Mouse (Mus musculus) layer of hippocampus, adult 2 months (tissue): ENCODE data around the gene 1110002E22Rik. TPM values are rescaled to one million over a fixed set of nuclear protein-coding genes. Genes with fewer than 3 reads are reported as not detected.

Experiments used
- DNase-seq, 2 experiments: peaks; one replicate each; pipeline ENCODE4 v3.0.0; 2022; ENCODE audit warnings: low spot score in 2 of 2
- H3K27ac ChIP-seq: fragments of 200-600 bp; 2 replicates; pipeline ENCODE4 v1.8.1; 2022
- H3K4me3 ChIP-seq: fragments of 200-600 bp; 2 replicates; pipeline ENCODE4 v1.8.1; 2022; ENCODE audit warnings: mild to moderate bottlenecking
- CTCF ChIP-seq: fragments of 200-600 bp; conservative IDR thresholded peaks from 2 replicates; pipeline ENCODE4 v1.8.1; 2022; ENCODE audit warnings: antibody characterized with exemption, mild to moderate bottlenecking, moderate library complexity
- total RNA-seq, 2 experiments: library from RNA; stranded (reverse); gene quantifications; 2 replicates each; pipeline ENCODE4 v1.2.3; 2021

1110002E22Rik gene
- total RNA-seq, 2 experiments from 2014 or later = 2.2 to 2.5 TPM

DNA sequence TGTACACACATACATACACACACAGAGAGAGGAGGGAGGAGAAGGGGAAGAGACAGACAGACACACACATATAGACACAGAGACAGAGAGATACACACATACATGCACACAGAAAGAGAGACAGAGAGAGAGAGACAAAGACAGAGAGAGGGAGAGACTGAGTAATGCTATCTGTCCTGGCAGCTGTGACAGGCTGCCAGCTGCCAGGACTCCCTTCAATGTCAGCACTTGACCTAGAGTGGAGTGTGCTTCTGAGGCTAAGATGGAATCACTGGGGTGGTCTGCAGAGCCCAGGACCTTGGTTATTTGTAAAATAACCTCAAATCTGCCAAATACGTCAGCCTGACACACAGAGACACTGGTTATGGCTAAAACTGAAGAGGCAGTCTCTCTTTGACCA, 32.9 kb downstream of the 1110002E22Rik start:
- no peak for TF ChIP-seq CTCF
- no peak for DNase-seq
- Histone ChIP-seq H3K27ac (no peak overlapping the region), H3K4me3 (no peak overlapping the region)

DNA sequence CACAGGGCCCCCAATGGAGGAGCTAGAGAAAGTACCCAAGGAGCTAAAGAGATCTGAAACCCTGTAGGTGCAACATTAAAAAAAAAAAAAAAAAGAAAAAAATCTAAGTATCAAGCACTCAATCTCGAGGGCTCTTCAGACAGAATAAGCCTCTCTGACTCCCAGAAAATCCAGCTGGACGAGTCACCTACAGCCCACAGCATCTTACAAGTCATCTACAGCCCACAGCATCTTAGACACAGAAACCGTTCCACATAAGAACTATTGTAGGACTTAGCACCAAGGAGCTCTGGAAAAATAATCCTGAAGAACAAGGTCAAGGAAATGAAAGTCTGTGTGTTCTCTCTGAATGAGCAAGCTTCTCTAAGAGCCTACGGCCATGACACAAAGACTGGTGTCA, 37.1 kb downstream of the 1110002E22Rik start:
- Histone ChIP-seq H3K27ac (no peak overlapping the region), H3K4me3 (no peak overlapping the region)
- no peak for DNase-seq
- no peak for TF ChIP-seq CTCF

DNA sequence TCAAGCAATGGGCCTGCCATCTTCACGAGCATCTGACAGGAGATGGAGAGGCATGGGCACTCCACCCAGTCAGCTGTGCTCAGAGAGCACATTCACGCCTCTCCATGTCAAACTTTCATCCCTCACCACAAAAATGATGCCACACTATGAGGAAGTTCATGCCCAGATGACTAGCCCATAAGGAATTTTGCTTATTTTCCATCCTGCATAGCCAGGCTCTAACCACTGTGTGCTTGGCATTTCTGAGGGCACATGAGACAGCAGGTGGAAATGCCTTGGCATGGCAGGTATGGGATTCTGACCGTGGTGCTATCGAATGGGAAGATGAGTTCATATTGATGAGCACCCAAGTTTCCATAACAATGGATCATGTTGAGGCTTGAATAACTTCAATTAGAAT, 38.8 kb downstream of the 1110002E22Rik start:
- TF ChIP-seq CTCF = no peak
- no peak for DNase-seq
- Histone ChIP-seq H3K27ac (no peak overlapping the region), H3K4me3 (no peak overlapping the region)

GRCm38 (mm10) chr3:138105056-138105455, 40.2 kb downstream of the 1110002E22Rik start:
- DNase-seq = no peak
- no peak overlapping the region for H3K27ac ChIP-seq
- no peak for TF ChIP-seq CTCF
- no peak overlapping the region for H3K4me3 ChIP-seq

DNA sequence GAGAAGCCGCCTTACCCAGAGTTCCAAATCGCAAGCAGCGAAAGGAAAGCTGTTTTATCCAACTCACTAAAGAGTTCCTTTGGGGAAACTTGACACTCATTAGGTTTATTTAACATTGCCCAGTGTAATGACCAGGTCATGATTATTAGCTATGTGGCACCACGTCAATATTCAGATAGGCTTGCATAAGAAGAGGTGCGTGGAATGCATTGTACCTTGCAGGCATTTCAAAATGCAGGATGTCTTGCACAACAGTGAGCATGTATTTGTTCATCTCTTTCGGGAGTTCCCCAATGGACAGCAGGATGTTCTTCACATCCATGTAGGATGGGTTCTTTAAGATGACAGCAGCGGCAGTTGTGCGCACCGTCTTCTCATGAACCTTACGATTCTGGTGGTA, 42.0 kb downstream of the 1110002E22Rik start:
- Histone ChIP-seq H3K27ac (no peak overlapping the region), H3K4me3 (no peak overlapping the region)
- no peak for DNase-seq
- no peak for TF ChIP-seq CTCF

GRCm38 (mm10) chr3:138110910-138111782, 46.3 kb downstream of the 1110002E22Rik start:
- TF ChIP-seq CTCF = no peak
- H3K27ac ChIP-seq = no peak overlapping the region

DNA sequence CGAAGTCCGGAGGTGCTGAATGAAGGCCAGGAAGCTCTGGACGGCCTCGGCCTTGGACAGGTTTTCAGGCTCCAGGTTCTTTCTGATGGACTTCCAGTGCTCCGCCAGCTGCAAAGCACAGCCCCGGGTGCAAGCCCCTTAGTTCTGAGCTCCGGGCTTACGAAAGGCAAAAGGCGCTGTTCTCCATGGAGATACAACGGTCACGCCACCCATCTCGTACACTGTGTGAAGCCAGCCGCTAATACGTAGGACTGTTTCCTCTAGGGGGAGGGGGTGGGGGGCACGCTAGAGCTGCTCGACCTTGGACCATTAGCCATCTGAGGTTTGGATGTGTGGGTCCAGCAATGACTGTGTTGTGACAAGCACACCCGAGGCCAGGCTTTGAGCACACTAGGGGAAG, 49.3 kb downstream of the 1110002E22Rik start:
- DNase-seq = no peak
- Histone ChIP-seq H3K4me3 (no peak overlapping the region), H3K27ac (no peak overlapping the region)
- TF ChIP-seq CTCF = no peak

More at GRCm38 (mm10) chr3:138110910-138111782, 46.3 kb downstream of the 1110002E22Rik start:
- H3K4me3 ChIP-seq = no peak overlapping the region
- DNase-seq = no peak

DNA sequence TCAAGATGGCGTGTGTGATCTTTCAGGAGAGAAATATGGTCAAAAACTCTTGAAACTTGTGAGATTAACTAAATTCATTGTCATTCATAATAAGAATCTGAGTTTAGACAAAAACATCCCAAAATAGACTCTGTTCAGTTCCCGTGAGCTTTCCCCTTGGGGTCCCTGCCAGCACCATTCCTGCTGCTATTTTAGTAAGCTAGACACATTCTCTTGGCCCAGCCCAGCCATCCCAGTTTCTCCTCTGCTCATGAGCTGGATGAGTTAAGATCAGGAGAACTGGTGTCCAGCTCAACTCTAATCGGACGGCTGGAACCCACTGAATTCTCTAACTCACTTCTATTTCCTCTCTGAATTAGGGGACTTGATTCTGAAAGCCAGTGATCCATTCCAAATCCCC, 52.0 kb downstream of the 1110002E22Rik start:
- no peak for TF ChIP-seq CTCF
- Histone ChIP-seq H3K27ac (no peak overlapping the region), H3K4me3 (no peak overlapping the region)
- no peak for DNase-seq

DNA sequence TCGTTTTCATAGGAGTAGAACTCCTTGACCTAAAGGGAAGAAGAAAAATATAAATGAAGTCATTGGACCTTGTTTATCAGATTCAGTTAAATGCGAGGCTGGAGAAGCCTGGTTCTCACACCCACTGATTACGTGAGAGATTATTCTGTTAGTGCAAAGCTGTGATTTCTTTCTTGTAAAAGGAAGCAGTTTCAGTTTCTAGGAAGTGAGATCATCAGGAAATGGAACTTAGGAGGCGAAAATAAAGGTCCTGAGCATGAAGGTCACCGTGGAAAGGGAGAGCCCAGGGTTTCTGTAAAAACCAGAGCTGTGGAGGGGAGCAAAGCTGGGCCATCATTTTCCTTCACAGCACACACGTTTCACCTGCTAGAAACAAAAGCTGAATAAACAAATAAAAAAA, 53.5 kb downstream of the 1110002E22Rik start:
- no peak for TF ChIP-seq CTCF
- no peak for DNase-seq
- H3K4me3 ChIP-seq = no peak overlapping the region
- H3K27ac ChIP-seq = no peak overlapping the region

DNA sequence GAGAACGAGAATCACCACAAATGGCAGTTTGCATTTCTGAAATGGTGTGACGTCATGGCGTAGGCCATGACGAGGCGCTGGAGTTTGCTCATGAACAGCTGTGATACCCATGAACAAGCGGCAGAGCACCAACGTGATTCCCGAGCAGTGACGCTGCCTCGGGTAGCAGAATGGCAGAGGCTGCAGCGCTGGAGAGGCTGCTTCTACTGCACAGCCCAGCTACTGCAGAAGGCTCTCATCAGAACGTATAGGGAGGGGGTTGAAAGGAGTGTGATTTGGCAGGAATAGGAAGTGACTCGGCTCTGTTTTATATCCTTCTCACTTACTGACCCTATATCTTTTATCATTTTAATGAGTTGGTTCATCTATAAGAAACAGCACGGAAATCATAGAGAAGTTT, 54.0 kb downstream of the 1110002E22Rik start:
- H3K27ac ChIP-seq = no peak overlapping the region
- DNase-seq = no peak
- no peak for TF ChIP-seq CTCF
- no peak overlapping the region for H3K4me3 ChIP-seq

- no peak for DNase-seq
- no peak for TF ChIP-seq CTCF
- Histone ChIP-seq H3K27ac (no peak overlapping the region), H3K4me3 (no peak overlapping the region)
These were observed 54.7 kb downstream of the 1110002E22Rik start for GRCm38 (mm10) chr3:138119444-138120105.

DNA sequence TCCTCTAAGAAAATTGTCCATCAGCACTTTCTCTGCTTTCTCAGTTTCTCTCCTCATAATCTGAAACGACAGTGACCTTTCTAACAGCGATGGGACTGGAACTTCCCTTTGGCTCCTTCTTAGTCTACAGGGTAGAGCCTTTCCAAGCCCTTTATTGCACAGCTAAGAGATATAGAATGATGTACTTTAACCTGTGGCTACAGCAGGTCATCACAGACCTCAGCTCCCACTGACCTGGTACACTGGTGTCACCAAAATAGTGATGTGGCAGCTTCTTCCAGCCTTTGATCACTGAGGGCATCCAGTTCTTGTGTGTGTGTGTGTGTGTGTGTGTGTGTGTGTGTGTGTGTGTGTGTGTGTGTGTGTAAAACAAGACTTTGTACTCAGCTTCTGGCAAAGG, 56.6 kb downstream of the 1110002E22Rik start:
- no peak for TF ChIP-seq CTCF
- no peak for DNase-seq
- Histone ChIP-seq H3K4me3 (no peak overlapping the region), H3K27ac (no peak overlapping the region)

- TF ChIP-seq CTCF = no peak
- DNase-seq = no peak
- Histone ChIP-seq H3K27ac (no peak overlapping the region), H3K4me3 (no peak overlapping the region)
These were observed 59.0 kb downstream of the 1110002E22Rik start for GRCm38 (mm10) chr3:138123842-138124241.

DNA sequence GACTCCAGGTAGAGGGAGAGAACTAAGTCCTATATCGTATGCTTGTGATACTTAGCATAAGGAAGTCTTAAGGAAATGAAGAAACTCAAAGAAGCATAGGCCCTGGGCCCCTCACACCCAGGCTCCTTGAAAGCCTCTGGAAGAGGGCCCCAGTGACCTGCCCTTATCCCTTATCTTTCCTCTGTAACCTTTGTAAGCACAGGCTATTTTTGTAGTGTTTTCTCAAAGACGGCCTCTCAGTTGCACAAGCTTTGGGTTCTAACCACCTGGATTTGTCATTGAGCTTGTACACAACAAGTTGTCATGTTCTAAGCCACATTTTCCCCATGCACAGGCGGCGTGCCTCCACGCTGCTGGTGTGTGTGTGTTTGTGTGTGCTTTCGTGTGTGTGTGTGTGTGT, 64.3 kb downstream of the 1110002E22Rik start:
- no peak for TF ChIP-seq CTCF
- no peak for DNase-seq
- no peak overlapping the region for H3K27ac ChIP-seq
- H3K4me3 ChIP-seq = no peak overlapping the region
